Mouse (Mus musculus) MEL (cell line): ENCODE results near the gene Fam169b. TPM values are rescaled to one million over a fixed set of nuclear protein-coding genes. Genes with fewer than 3 reads are reported as not detected.

ENCODE experiments used
- DNase-seq: peaks from one replicate; pipeline ENCODE4 v3.0.0; 2011; ENCODE audit warnings: low read depth, low spot score
- H3K27ac ChIP-seq: 2 replicates; pipeline ENCODE4 v1.5.1; 2012; ENCODE audit warnings: low read depth, mild to moderate bottlenecking, control low read depth, low read length, moderate library complexity; ENCODE audit not compliant: control insufficient read depth
- H3K27me3 ChIP-seq, 2 experiments: fragments of 150-350 bp in 1 of 2; sonication (generic) in 1 of 2; 2 replicates each; pipeline ENCODE4 v1.6.1; 2012; ENCODE audit warnings: low read length in 2 of 2, mild to moderate bottlenecking in 2 of 2, improper control_type of control experiment in 1 of 2, moderate library complexity in 1 of 2; ENCODE audit not compliant: insufficient read depth in 2 of 2, control insufficient read depth in 1 of 2
- H3K36me3 ChIP-seq, 2 experiments: 2 replicates each; pipeline ENCODE4 v1.6.1; 2012 to 2014; ENCODE audit warnings: low read length in 2 of 2, improper control_type of control experiment in 1 of 2, inconsistent platforms in 1 of 2, mild to moderate bottlenecking in 1 of 2; ENCODE audit not compliant: insufficient read depth in 2 of 2, control insufficient read depth in 1 of 2
- H3K4me1 ChIP-seq, 2 experiments: fragments of 150-350 bp in 1 of 2; sonication (generic) in 1 of 2; 2 replicates each; pipeline ENCODE4 v1.6.1; 2012; ENCODE audit warnings: low read length in 2 of 2, improper control_type of control experiment in 1 of 2, mild to moderate bottlenecking in 1 of 2; ENCODE audit not compliant: insufficient read depth in 2 of 2, control insufficient read depth in 1 of 2
- H3K4me3 ChIP-seq, 2 experiments: fragments of 150-350 bp in 1 of 2; sonication (generic) in 1 of 2; 2 replicates each; pipeline ENCODE4 v1.5.1; 2012; ENCODE audit warnings: low read depth in 2 of 2, low read length in 2 of 2, mild to moderate bottlenecking in 2 of 2, moderate library complexity in 2 of 2, control low read depth in 1 of 2, improper control_type of control experiment in 1 of 2; ENCODE audit not compliant: control insufficient read depth in 1 of 2, insufficient read depth in 1 of 2
- H3K79me2 ChIP-seq: 2 replicates; pipeline ENCODE4 v1.6.1; 2012; ENCODE audit warnings: mild to moderate bottlenecking, low read length, moderate library complexity; ENCODE audit not compliant: control insufficient read depth, poor library complexity, insufficient read depth
- H3K9ac ChIP-seq: 2 replicates; pipeline ENCODE4 v1.6.1; 2012; ENCODE audit warnings: low read depth, mild to moderate bottlenecking, control low read depth, low read length, moderate library complexity; ENCODE audit not compliant: control insufficient read depth, poor library complexity, severe bottlenecking
- H3K9me3 ChIP-seq: fragments of 150-350 bp; sonication (generic); replicated peaks from 2 replicates; pipeline ENCODE4 v1.6.1; 2012; ENCODE audit warnings: mild to moderate bottlenecking, low read length, improper control_type of control experiment, moderate library complexity; ENCODE audit not compliant: insufficient read depth
- CHD1 ChIP-seq: IDR thresholded peaks from 2 replicates; pipeline ENCODE4 v1.6.1; 2012; ENCODE audit warnings: low read depth, mild to moderate bottlenecking, inconsistent platforms, low read length, improper control_type of control experiment
- EP300 ChIP-seq, 2 experiments: IDR thresholded peaks; 2 replicates each; pipeline ENCODE4 v1.6.1; 2011; ENCODE audit warnings: improper control_type of control experiment in 2 of 2, low read length in 2 of 2, low read depth in 1 of 2, mild to moderate bottlenecking in 1 of 2
- HCFC1 ChIP-seq: IDR thresholded peaks from 2 replicates; pipeline ENCODE4 v1.6.1; 2012; ENCODE audit warnings: low read depth, mild to moderate bottlenecking, inconsistent platforms, low read length, improper control_type of control experiment, moderate library complexity
- KAT2A ChIP-seq: conservative IDR thresholded peaks from 2 replicates; pipeline ENCODE4 v1.6.1; 2012; ENCODE audit warnings: low read depth, low read length, improper control_type of control experiment, inconsistent platforms
- MAZ ChIP-seq: IDR thresholded peaks from 2 replicates; pipeline ENCODE4 v1.6.1; 2012; ENCODE audit warnings: low read depth, mild to moderate bottlenecking, inconsistent platforms, low read length, improper control_type of control experiment
- MEF2A ChIP-seq: IDR thresholded peaks from 2 replicates; pipeline ENCODE4 v1.6.1; 2014; ENCODE audit warnings: low read depth, mild to moderate bottlenecking, inconsistent platforms, low read length, improper control_type of control experiment; ENCODE audit not compliant: poor library complexity, insufficient replicate concordance, severe bottlenecking; ENCODE audit errors: extremely low read depth
- MXI1 ChIP-seq: IDR thresholded peaks from 2 replicates; pipeline ENCODE4 v1.6.1; 2011; ENCODE audit warnings: mild to moderate bottlenecking, low read depth, low read length, improper control_type of control experiment
- MYB ChIP-seq: IDR thresholded peaks from 2 replicates; pipeline ENCODE4 v1.6.1; 2011; ENCODE audit warnings: mild to moderate bottlenecking, low read depth, low read length, improper control_type of control experiment
- NRF1 ChIP-seq: IDR thresholded peaks from 2 replicates; pipeline ENCODE4 v1.6.1; 2014; ENCODE audit warnings: low read depth, mild to moderate bottlenecking, inconsistent platforms, low read length, improper control_type of control experiment, moderate library complexity; ENCODE audit not compliant: poor library complexity, insufficient read depth, severe bottlenecking
- RCOR1 ChIP-seq: IDR thresholded peaks from 2 replicates; pipeline ENCODE4 v1.6.1; 2012; ENCODE audit warnings: low read depth, mild to moderate bottlenecking, inconsistent platforms, low read length, improper control_type of control experiment
- UBTF ChIP-seq: IDR thresholded peaks from 2 replicates; pipeline ENCODE4 v1.6.1; 2012; ENCODE audit warnings: low read depth, mild to moderate bottlenecking, inconsistent platforms, low read length, improper control_type of control experiment, moderate library complexity, borderline replicate concordance; ENCODE audit not compliant: insufficient read depth
- USF2 ChIP-seq, 2 experiments: IDR thresholded peaks; 2 replicates each; pipeline ENCODE4 v1.6.1; 2011 to 2012; ENCODE audit warnings: improper control_type of control experiment in 2 of 2, low read length in 2 of 2, borderline replicate concordance in 1 of 2, inconsistent platforms in 1 of 2, low read depth in 1 of 2, mild to moderate bottlenecking in 1 of 2; ENCODE audit not compliant: insufficient read depth in 1 of 2
- ZKSCAN1 ChIP-seq: IDR thresholded peaks from 2 replicates; pipeline ENCODE4 v1.6.1; 2012; ENCODE audit warnings: low read depth, mild to moderate bottlenecking, inconsistent platforms, low read length, improper control_type of control experiment, moderate library complexity
- polyA plus RNA-seq, 2 experiments: library from polyadenylated mRNA; stranded (reverse) in 1 of 2; unstranded in 1 of 2; fragments of >175 nt in 1 of 2; fragments of >200 nt in 1 of 2; gene quantifications; 2 replicates each; pipeline versions ENCODE4 v1.2.1 to v1.2.4; 2012; ENCODE audit warnings: low replicate concordance in 2 of 2, low read depth in 1 of 2; ENCODE audit not compliant: insufficient read length in 2 of 2, insufficient read depth in 1 of 2, missing spikeins in 1 of 2
- total RNA-seq: library from RNA; depleted of rRNA; stranded (reverse); fragments of 300-350 nt; gene quantifications from 2 replicates; pipeline ENCODE4 v1.2.3, GENCODE M21; 2012

Gene Fam169b
- total and polyA plus RNA-seq, 3 experiments: not detected

- Histone ChIP-seq H3K27me3 (no peaks in the 10 kb centered on the region), H3K4me3 (no peak overlapping the region), H3K9ac (no peak overlapping the region), H3K27ac (no peak overlapping the region), H3K36me3 (no peaks in the 10 kb centered on the region), H3K79me2 (no peaks in the 10 kb centered on the region), H3K4me1 (no peaks in the 10 kb centered on the region), H3K9me3 (no peaks in the 10 kb centered on the region)
- no peak for DNase-seq
- TF ChIP-seq KAT2A (no peak), UBTF (no peak), CHD1 (no peak), ZKSCAN1 (no peak), NRF1 (no peak), MYB (no peak), RCOR1 (no peak), MAZ (no peak), MXI1 (no peak), EP300 (IDR thresholded peaks at IDR 0.05; ENCODE audit: low read depth in 1 of 2, low read length in 2 of 2) (no peak), USF2 (IDR thresholded peaks at IDR 0.05; ENCODE audit: borderline replicate concordance in 1 of 2, insufficient read depth in 1 of 2, low read depth in 1 of 2, low read length in 2 of 2) (no peak)
These were observed 2.4 kb downstream of the Fam169b start for GRCm38 (mm10) chr7:68275838-68276731.

DNA sequence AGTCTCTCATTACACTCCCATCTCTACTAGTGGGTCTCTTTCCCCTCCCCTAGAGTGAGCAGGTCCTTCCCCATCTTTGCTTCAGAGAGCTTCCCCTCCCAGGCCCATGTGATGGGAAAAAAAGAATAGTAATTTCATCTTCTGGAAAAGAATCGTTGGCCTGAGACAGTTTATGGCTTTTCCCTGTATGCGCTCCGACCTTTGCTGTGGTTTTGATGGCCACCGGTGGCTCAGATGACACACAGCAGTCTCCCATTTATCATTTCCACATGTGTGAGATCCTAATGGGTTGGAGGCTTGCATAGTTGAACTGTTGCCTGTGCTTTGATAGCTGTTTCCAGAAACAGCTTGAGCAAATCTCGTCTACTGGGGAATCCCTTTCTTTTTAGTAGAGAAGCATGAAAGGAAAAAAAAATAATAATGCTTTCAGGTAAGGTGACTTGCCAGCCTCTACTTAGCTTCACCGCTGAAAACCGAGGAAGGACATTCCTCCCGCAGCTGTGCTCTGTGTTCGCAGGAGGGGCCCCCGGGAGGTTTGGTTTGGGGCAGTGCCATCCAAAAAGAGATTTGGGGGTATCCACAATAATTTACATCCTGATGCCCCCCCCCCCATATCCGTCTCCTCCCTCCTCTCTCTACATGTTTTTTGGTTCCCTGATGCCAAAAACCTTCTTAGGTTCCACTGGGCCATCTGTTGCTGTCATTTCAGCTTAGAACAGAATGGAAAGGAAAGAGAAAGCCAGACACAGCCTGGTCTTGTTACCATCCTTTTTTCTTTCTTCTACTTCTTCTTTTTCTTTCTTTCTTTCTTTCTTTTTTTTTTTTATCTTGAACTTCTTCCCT is 3.6 kb downstream of the Fam169b start:
- H3K36me3 ChIP-seq: no peaks in the 10 kb centered on the region
- no peak for TF ChIP-seq HCFC1
- no peak for TF ChIP-seq MAZ
- no peak for TF ChIP-seq MEF2A
- TF ChIP-seq, all 39 proteins: peak for 0
- Histone ChIP-seq H3K27me3 (no peaks in the 10 kb centered on the region), H3K4me1 (no peaks in the 10 kb centered on the region), H3K9me3 (no peaks in the 10 kb centered on the region), H3K9ac (no peak overlapping the region), H3K27ac (no peak overlapping the region), H3K79me2 (no peaks in the 10 kb centered on the region), H3K4me3 (no peak overlapping the region)
- no peak for DNase-seq
